Mouse (Mus musculus) neural tube, embryonic 13.5 days (tissue): Measurements from ENCODE around the gene Tagln3. TPM values are rescaled to one million over a fixed set of nuclear protein-coding genes. Genes with fewer than 3 reads are reported as not detected.

Experiments
- ATAC-seq: fragments of 200-750 bp; cut with Nextera tagmentation; 2 replicates; pipeline ENCODE4 v1.8.0; 2017; ENCODE audit warnings: low read depth, mild to moderate bottlenecking, moderate TSS enrichment, moderate library complexity
- H3K27ac ChIP-seq: fragments of 300-500 bp; sonication (generic); replicated peaks from 2 replicates; pipeline ENCODE4 v1.5.1; 2015; ENCODE audit warnings: moderate library complexity, mild to moderate bottlenecking, inconsistent platforms
- H3K27me3 ChIP-seq: fragments of 300-500 bp; sonication (generic); 2 replicates; pipeline ENCODE4 v1.6.1; 2015; ENCODE audit warnings: mild to moderate bottlenecking, inconsistent platforms
- H3K36me3 ChIP-seq: fragments of 300-500 bp; sonication (generic); 2 replicates; pipeline ENCODE4 v1.6.1; 2015; ENCODE audit warnings: mild to moderate bottlenecking, inconsistent platforms
- H3K4me1 ChIP-seq: fragments of 300-500 bp; sonication (generic); replicated peaks from 2 replicates; pipeline ENCODE4 v1.6.1; 2015; ENCODE audit warnings: inconsistent platforms
- H3K4me2 ChIP-seq: fragments of 300-500 bp; sonication (generic); 2 replicates; pipeline ENCODE4 v1.6.1; 2015; ENCODE audit warnings: inconsistent platforms, mild to moderate bottlenecking, moderate library complexity
- H3K4me3 ChIP-seq: fragments of 300-500 bp; sonication (generic); 2 replicates; pipeline ENCODE4 v1.5.1; 2015; ENCODE audit warnings: mild to moderate bottlenecking, inconsistent platforms
- H3K9ac ChIP-seq: fragments of 300-500 bp; sonication (generic); 2 replicates; pipeline ENCODE4 v1.6.1; 2015; ENCODE audit warnings: moderate library complexity, mild to moderate bottlenecking, inconsistent platforms
- H3K9me3 ChIP-seq: fragments of 300-500 bp; sonication (generic); 2 replicates; pipeline ENCODE4 v1.6.1; 2016; ENCODE audit warnings: inconsistent platforms
- WGBS: fragments of 180-500 bp; shearing (Covaris S2); methylation state at CpG from one replicate; pipeline ENCODE4 v1.1.7; 2015; 5-methylcytosine and 5-hydroxymethylcytosine counted together
- polyA plus RNA-seq: library from polyadenylated mRNA; unstranded; fragments of >200 nt; fragmentation: Nextera tagmentation; extraction: Ambion mirVana; gene quantifications from 2 replicates; pipeline ENCODE4 v1.2.1, GENCODE M21; 2015

Gene Tagln3
- polyA plus RNA-seq: 732 and 735 TPM in 2 replicates

DNA sequence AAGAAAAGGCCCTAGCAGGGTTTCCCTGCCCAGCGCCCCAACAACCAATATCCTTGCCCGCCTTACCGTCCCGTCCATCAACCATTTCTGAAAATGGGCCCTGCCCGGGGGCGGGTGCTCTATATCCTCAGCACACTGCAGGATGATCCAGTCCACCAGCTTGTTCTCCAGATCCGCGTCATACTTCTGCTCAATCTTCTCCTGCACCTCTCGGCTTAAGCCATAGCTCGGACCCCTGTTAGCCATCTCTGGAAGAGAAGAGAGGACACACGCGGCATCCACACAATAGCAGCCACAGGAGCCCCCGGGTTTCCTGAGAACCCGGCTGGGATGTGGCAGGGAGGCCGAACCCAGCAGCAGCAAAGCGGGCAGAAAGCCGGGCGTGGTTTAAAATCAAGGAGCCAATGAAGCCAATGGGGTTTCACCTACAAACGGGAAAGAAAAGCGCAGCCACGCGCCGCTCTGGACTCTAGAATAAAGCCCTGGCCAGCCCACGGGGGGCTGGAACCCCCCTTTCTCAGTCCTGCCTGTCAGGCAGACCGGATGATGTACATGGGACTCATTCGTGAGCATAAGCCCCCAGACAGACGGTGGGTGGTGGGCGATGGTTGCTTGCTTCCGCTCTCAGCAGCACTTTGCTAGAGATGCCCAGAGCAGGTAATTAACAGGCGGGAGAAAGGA lies at the start of gene Tagln3:
Gene Tagln3 (minus strand): TSS at position 548 of the 681 bp plus-strand sequence.
- Histone ChIP-seq H3K9me3 (no peaks in the 10 kb centered on the region), H3K27ac (peak within 1 kb of the TSS; percentile 99), H3K4me2 (peak within 1 kb of the TSS; percentile 75), H3K4me3 (peak within 1 kb of the TSS; percentile 62), H3K9ac (peak within 1 kb of the TSS; percentile 87), H3K36me3 (peaks cover 24% of the 10 kb centered on the region), H3K27me3 (no peaks in the 10 kb centered on the region), H3K4me1 (peaks cover 57% of the 10 kb centered on the region)
- peak; percentile 80 for ATAC-seq
- under 1% methylated on average over 30 of the region's 30 CpGs for WGBS

- Histone ChIP-seq H3K4me1 (peaks cover 14% of the 10 kb centered on the region; the same call in 1 of the 2 replicates), H3K36me3 (0 out of 2 replicates have a peak, but pooled peaks cover 15% of the 10 kb centered on the region), H3K27me3 (no peaks in the 10 kb centered on the region), H3K27ac (no peak overlapping the region), H3K9me3 (no peaks in the 10 kb centered on the region), H3K4me3 (no peak overlapping the region), H3K4me2 (no peak overlapping the region), H3K9ac (no peak overlapping the region)
- 94% methylated on average over 6 of the region's 6 CpGs for WGBS
- ATAC-seq: no peak
Observed at GRCm38 (mm10) chr16:45770914-45771313, 46.5 kb upstream of the Tagln3 start.

DNA sequence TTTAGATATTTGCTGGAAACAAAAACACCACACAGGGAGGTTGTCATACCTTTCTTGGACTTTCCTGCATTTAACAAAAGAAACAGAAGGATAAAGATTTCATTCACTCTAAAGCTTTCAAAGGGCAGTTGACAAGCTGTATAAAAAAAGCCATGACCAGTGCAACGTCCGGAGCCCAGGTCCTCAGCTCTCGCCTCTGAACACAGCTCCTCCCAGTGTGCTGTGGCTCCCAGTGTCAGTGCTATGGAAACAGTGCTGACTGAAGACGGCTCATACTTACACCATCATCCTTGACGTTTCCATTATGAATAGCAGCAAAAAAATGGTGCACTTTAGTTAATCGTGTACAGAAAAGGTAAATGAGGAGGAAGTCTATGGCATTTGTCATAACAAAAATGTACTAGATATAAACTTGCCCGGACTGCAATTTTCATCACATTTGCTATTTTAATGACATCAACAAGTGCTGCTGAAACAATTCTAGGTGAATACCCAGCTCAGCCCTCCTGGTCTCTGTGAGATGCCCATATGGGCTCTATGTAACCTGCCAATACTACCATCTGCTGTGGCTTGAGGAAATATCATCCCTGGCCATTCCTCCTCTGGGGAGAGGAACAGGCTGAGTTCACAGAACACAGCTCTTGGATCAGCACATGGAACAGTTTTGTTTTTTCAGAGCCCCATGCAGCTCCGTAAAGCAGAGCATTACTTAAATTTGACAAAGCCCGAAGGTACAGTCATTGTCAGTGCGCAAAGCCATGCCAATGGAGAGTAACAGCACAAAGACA lies 43.6 kb upstream of the Tagln3 start:
- H3K27me3 ChIP-seq: no peaks in the 10 kb centered on the region
- no peak overlapping the region for H3K9ac ChIP-seq
- 58% methylated on average over 10 of the region's 10 CpGs for WGBS
- ATAC-seq: no peak
- 0 out of 2 replicates have a peak, but pooled peaks cover 11% of the 10 kb centered on the region for H3K36me3 ChIP-seq
- H3K4me1 ChIP-seq: peaks cover 14% of the 10 kb centered on the region; the same call in 1 of the 2 replicates
- H3K4me3 ChIP-seq: no peak overlapping the region
- no peak overlapping the region for H3K4me2 ChIP-seq
- H3K9me3 ChIP-seq: no peaks in the 10 kb centered on the region
- 0 out of 2 replicates have a peak overlapping the region, but pooled peaks have one; percentile 18 for H3K27ac ChIP-seq

GRCm38 (mm10) chr16:45767434-45767833 lies 43.0 kb upstream of the Tagln3 start:
- H3K9me3 ChIP-seq: no peaks in the 10 kb centered on the region
- ATAC-seq: no peak
- 26% methylated on average over 4 of the region's 4 CpGs for WGBS
- no peak overlapping the region for H3K9ac ChIP-seq
- H3K4me1 ChIP-seq: peaks cover 14% of the 10 kb centered on the region; the same call in 1 of the 2 replicates
- H3K4me2 ChIP-seq: no peak overlapping the region
- 0 out of 2 replicates have a peak, but pooled peaks cover 11% of the 10 kb centered on the region for H3K36me3 ChIP-seq
- H3K27me3 ChIP-seq: no peaks in the 10 kb centered on the region
- 0 out of 2 replicates have a peak overlapping the region, but pooled peaks have one; percentile 18 for H3K27ac ChIP-seq
- no peak overlapping the region for H3K4me3 ChIP-seq

DNA sequence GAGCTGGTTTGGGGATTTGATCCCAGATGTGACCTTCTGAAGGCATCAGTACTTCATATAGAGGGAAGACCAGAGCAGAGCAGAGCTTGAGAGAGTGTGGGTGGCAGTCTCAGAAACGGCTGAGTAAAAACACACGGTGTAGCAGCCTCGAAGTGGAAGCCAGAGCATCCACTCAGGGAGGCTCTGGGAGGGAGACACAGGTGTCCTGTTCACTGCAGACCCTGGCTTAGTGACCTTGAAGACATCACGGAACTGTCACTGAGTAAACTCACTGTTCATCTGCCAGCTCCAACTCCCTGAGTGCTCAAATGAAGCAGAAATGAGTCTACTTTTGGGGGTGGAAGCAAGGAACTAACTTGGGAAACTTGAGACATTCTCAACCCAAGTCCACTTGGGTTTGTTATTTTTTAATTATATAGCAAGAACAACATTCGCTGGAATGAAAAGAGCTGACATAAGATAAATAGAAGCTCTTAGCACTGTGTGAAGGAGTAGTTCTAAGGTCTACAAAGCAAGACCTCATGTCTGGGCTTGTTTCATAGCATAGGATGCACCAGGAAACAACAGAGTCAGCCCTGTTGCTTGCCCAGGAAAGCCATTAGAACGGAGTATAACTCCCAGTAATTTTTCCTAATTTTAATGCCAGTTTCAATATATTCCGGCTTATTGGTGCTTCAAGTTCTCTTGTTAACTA lies 41.5 kb upstream of the Tagln3 start:
- no peaks in the 10 kb centered on the region for H3K9me3 ChIP-seq
- H3K4me1 ChIP-seq: peaks cover 14% of the 10 kb centered on the region; the same call in 1 of the 2 replicates
- H3K27me3 ChIP-seq: no peaks in the 10 kb centered on the region
- H3K4me2 ChIP-seq: no peak overlapping the region
- H3K9ac ChIP-seq: no peak overlapping the region
- 86% methylated on average over 7 of the region's 7 CpGs for WGBS
- H3K4me3 ChIP-seq: no peak overlapping the region
- no peak overlapping the region for H3K27ac ChIP-seq
- no peak for ATAC-seq
- H3K36me3 ChIP-seq: 0 out of 2 replicates have a peak, but pooled peaks cover 10% of the 10 kb centered on the region

- Histone ChIP-seq H3K9me3 (no peaks in the 10 kb centered on the region), H3K27me3 (no peaks in the 10 kb centered on the region), H3K9ac (no peak overlapping the region), H3K4me3 (no peak overlapping the region), H3K4me1 (peaks cover 14% of the 10 kb centered on the region; the same call in 1 of the 2 replicates), H3K27ac (no peak overlapping the region), H3K36me3 (0 out of 2 replicates have a peak, but pooled peaks cover 3% of the 10 kb centered on the region), H3K4me2 (no peak overlapping the region)
- no peak for ATAC-seq
- WGBS: 93% methylated on average over 3 of the region's 3 CpGs
Observed at GRCm38 (mm10) chr16:45765102-45765501, 40.7 kb upstream of the Tagln3 start.

- WGBS: 64% methylated on average over 13 of the region's 13 CpGs
- ATAC-seq: no peak
- H3K36me3 ChIP-seq: 0 out of 2 replicates have a peak, but pooled peaks cover 3% of the 10 kb centered on the region
- H3K9me3 ChIP-seq: no peaks in the 10 kb centered on the region
- no peak overlapping the region for H3K9ac ChIP-seq
- H3K4me2 ChIP-seq: no peak overlapping the region
- peaks cover 10% of the 10 kb centered on the region; the same call in 1 of the 2 replicates for H3K4me1 ChIP-seq
- no peaks in the 10 kb centered on the region for H3K27me3 ChIP-seq
- H3K27ac ChIP-seq: no peak overlapping the region
- no peak overlapping the region for H3K4me3 ChIP-seq
Observed at GRCm38 (mm10) chr16:45762859-45763505, 38.6 kb upstream of the Tagln3 start.

GRCm38 (mm10) chr16:45761425-45761824 lies 37.0 kb upstream of the Tagln3 start:
- H3K4me1 ChIP-seq: no peaks in the 10 kb centered on the region
- H3K36me3 ChIP-seq: 0 out of 2 replicates have a peak, but pooled peaks cover 3% of the 10 kb centered on the region
- H3K9ac ChIP-seq: no peak overlapping the region
- no peak overlapping the region for H3K27ac ChIP-seq
- no peaks in the 10 kb centered on the region for H3K9me3 ChIP-seq
- WGBS: 78% methylated on average over 1 of the region's 1 CpGs
- ATAC-seq: no peak
- H3K4me2 ChIP-seq: no peak overlapping the region
- H3K4me3 ChIP-seq: no peak overlapping the region
- no peaks in the 10 kb centered on the region for H3K27me3 ChIP-seq

GRCm38 (mm10) chr16:45758726-45759269 lies 34.4 kb upstream of the Tagln3 start:
- Histone ChIP-seq H3K36me3 (0 out of 2 replicates have a peak, but pooled peaks cover 3% of the 10 kb centered on the region), H3K27me3 (no peaks in the 10 kb centered on the region), H3K9me3 (no peaks in the 10 kb centered on the region), H3K4me1 (no peaks in the 10 kb centered on the region), H3K4me2 (no peak overlapping the region), H3K4me3 (no peak overlapping the region), H3K9ac (no peak overlapping the region), H3K27ac (no peak overlapping the region)
- no peak for ATAC-seq
- 85% methylated on average over 9 of the region's 9 CpGs for WGBS

DNA sequence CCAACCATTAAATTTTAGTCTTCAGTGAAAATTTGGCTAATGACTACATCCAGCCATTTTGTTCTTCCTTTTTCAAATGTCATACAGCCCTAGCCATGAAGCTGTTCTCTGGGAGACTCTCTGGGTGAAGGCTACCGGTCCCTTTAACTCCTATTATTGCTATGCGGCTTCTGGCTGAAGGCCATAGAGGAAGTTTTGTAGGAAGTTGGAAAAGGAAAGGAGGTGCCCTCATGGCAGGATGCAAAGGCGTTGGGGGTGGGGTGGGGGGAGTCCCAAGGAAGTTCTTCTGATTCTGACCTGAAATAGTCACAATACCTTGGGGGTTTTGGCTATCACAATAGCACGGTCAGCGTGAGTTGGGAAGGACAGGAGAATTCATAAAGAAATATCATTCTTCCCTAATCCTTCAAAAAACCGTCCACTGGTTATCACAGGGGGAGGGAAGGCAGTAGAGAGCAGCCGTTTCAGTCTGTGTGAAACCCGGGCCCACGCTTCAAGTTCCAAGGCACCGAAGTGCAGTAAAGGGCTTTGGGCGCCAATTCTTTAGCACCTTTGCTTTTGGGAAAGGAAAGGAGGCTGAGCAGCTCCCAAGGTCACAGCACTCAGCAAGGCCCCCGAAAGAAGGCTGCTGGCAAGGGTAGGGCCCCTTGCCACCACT lies 33.1 kb upstream of the Tagln3 start:
- ATAC-seq: 0 out of 2 replicates have a peak, but pooled peaks have one; percentile 32
- no peaks in the 10 kb centered on the region for H3K4me1 ChIP-seq
- H3K27me3 ChIP-seq: no peaks in the 10 kb centered on the region
- H3K9me3 ChIP-seq: no peaks in the 10 kb centered on the region
- 0 out of 2 replicates have a peak overlapping the region, but pooled peaks have one; percentile 18 for H3K27ac ChIP-seq
- H3K36me3 ChIP-seq: 0 out of 2 replicates have a peak, but pooled peaks cover 3% of the 10 kb centered on the region
- 88% methylated on average over 12 of the region's 12 CpGs for WGBS
- H3K4me3 ChIP-seq: no peak overlapping the region
- no peak overlapping the region for H3K9ac ChIP-seq
- H3K4me2 ChIP-seq: no peak overlapping the region
